Mouse (Mus musculus) CD4-positive helper T cell, adult 2 months (primary cell): Measurements from ENCODE around the gene Arhgef7.
"Not testable (repeated sequence)": the region's sequence is repeated elsewhere in the genome, so short reads cannot be mapped to it uniquely, and the experiment has no call there.

Source experiments
- DNase-seq: peaks from one replicate; pipeline ENCODE4 v3.0.0-alpha.2; 2012; ENCODE audit warnings: low read depth, missing footprints, low spot score

Arhgef7 gene

GRCm38 (mm10) chr8:11834200-11834599 is 106.7 kb downstream of the Arhgef7 start:
- no peak for DNase-seq

- DNase-seq: no peak
Measured at GRCm38 (mm10) chr8:11834691-11835090, 107.2 kb downstream of the Arhgef7 start.

GRCm38 (mm10) chr8:11840174-11840573 is 112.7 kb downstream of the Arhgef7 start, which contains the start of gene Tex29:
Tex29 (plus strand) TSS chr8:11840474.
- no peak for DNase-seq

- DNase-seq: no peak
Measured at GRCm38 (mm10) chr8:11841571-11841970, 114.0 kb downstream of the Arhgef7 start.

GRCm38 (mm10) chr8:11842757-11843156 is 115.2 kb downstream of the Arhgef7 start:
- no peak for DNase-seq

- DNase-seq: no peak
Measured at GRCm38 (mm10) chr8:11843677-11844315, 116.3 kb downstream of the Arhgef7 start.

- no peak for DNase-seq
Measured at GRCm38 (mm10) chr8:11844316-11844685, 116.8 kb downstream of the Arhgef7 start.

GRCm38 (mm10) chr8:11846807-11847206 is 119.3 kb downstream of the Arhgef7 start:
- DNase-seq: no peak

- DNase-seq: no peak
Measured at GRCm38 (mm10) chr8:11867832-11868231, 140.3 kb downstream of the Arhgef7 start.

GRCm38 (mm10) chr8:11874227-11874626 is 146.7 kb downstream of the Arhgef7 start:
- not testable (repeated sequence) for DNase-seq

- DNase-seq: no peak
Measured at GRCm38 (mm10) chr8:11884646-11885045, 157.1 kb downstream of the Arhgef7 start.
